Mouse (Mus musculus) neural tube, embryonic 10.5 days (tissue): ENCODE data around the gene Fam3a.
"Not testable (repeated sequence)": the region's sequence is repeated elsewhere in the genome, so short reads cannot be mapped to it uniquely, and the experiment has no call there.

Experiments
- DNase-seq: peaks from one replicate; pipeline ENCODE4 v3.0.0-alpha.2; 2017; ENCODE audit warnings: low spot score; ENCODE audit errors: extremely low spot score

Gene Fam3a

GRCm38 (mm10) chrX:74392535-74393443 is at the start of gene Fam3a, which contains the start of gene Ikbkg:
Gene Fam3a (minus strand): TSS chrX:74393272.
Gene Ikbkg (plus strand): TSS chrX:74393290.
- DNase-seq: peak; percentile 70

- DNase-seq: peak; percentile 77
These were observed 36.3 kb upstream of the Fam3a start for GRCm38 (mm10) chrX:74429290-74429821.

DNA sequence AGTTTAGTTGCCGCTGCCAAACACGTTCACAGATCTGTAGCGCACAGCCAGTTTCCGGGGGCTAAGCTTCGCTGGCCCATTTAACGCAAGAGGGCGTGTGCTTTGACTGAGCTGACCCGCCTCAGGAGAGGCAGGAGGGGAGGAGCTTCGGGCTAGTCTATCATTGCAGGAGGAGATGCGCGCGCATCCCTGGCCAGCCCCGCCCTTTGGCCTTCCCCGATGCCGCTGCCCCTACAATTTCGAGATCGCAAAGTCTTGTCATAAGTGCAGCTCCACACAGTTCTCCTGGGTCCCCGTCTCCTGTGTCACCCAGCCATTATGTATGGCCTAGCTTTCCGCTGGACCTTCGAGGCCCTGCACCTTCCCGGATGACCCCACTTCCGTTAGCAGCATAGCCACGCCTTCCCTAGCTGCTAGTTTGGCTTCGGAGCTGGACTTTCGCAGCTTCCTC is 35.8 kb upstream of the Fam3a start, which contains the start of gene G6pdx:
Gene G6pdx (minus strand): TSS at position 369 of the 451 bp plus-strand sequence.
- peak; percentile 79 for DNase-seq

DNA sequence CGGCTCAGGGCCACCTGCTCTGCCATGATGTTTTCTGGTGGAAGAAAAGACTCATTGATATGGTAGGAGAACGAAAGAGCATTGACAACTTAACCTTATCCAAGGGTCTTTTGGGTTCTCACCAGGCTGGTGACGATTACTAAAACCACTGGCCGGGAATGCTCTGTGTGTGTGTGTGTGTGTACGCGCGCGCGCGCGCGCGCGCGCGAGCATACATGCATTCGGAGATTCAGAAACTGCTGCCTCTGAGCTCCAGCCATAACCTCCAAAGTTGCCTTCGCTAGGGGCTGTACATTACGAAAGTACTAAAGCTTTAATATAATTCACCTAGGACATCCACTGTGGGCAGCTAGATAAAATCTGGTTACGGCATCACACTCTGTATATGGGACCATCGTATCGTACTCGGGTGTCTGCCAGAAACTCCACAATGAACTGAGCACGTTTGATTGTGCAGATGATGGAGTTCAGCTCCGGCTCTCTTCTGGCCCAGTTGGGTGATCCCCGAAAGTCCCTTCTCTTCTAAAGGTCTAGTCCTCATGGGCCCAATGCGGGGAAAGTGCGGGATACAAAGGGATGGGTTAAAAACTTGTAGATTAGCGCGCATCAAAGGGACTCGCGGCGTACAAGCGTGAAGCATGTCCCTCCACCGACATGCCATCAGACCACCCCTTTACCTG is 35.2 kb upstream of the Fam3a start:
- DNase-seq: peak; percentile 16

DNA sequence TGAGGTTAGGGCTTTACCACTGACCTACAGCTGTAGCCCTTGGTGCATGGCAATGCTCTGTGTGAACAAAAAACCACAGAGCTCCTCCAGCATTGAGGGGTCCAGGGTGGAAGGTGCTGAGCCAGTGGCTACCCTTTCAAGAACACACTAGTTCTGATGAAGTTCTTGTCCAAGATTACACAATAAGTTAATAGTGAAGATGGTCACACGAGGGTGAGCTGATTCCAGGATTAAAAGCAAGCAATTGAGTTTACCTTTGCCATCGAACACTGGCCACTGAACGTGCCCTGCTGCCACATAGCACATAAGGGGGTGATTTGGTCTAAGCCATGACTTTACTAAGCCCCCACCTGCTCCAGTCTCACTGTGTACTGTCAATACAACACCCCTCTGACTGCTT is 34.0 kb upstream of the Fam3a start:
- DNase-seq: no peak

DNA sequence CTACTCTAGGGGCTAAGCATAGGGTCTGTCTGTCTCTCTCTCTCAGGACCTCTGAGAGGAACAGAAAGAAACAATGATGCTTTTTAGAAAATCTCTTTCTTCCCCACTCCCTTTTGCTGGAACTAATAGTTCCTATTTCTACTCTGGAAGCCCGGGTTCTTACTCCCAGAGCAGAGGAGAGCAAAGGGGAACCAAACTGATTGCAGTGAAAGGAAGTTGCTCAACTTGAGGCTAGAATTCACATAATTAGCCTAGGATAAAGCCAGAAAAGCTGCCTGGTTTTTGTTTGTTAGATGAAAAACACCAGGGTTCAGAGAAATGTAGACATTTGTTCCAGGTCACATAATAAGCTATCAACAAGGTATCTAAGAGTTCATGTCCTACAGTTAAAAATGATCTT is 33.2 kb upstream of the Fam3a start:
- DNase-seq: no peak

- DNase-seq: no peak
These were observed 32.1 kb upstream of the Fam3a start for GRCm38 (mm10) chrX:74425195-74425594.

GRCm38 (mm10) chrX:74424443-74424842 is 31.4 kb upstream of the Fam3a start:
- no peak for DNase-seq

DNA sequence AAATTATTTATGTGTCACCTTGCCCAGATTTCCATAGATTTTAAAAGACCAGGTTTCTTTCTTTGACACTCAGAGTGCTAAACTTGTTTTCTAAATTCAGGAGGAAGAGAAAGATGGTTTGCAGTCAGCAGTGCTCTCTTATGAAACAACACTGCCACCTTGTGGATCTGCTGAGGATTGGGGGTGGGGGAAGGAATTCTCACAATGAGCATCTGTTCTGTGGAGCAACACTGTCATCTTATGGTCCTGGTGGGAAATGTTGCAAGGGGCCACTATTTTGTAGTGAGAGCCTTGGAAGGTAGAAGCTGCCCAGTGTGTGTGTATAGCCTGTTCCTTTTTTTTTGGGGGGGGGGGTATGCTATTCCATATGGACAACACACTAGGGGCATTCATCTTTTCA is 20.3 kb upstream of the Fam3a start:
- DNase-seq: peak; percentile 61

DNA sequence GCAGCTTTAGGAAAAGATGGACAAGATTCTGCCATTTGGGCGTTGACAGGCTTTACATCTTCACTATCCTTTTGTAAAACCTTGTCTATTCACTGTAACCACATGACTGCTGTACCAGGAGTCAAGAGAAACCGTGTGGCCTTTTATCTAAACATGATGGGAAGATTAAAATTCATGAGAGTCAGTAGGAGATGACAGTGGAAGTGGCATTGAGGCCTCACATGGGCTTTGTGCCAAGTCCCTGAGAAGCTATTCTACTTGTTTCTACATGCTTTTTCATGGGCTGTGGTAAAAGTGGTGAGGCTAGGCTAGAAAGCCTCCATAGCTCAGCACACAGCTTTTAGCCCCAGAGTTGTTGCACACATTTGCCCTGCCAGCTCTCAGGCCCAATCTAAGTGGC is 15.3 kb upstream of the Fam3a start:
- DNase-seq: no peak

DNA sequence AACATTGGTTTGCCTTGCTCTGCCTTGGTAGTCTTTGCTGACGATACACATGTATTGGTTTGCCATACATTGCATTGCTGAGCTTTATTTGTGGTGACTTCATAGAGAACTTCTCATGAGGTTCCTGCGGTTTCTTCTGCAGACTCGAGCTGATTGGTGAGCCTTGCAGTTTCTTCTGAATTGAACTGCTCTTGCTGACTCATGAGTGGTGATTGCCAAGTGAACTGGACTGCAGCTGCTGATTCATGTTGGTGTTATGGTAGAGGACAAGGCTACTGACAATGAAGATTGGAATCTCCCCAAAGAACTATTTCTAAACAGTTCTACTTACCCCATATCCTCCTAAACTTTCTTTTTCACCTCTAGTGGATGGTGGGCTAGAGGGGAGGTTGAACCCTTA is 7.1 kb upstream of the Fam3a start:
- DNase-seq: no peak

- DNase-seq: no peak
These were observed 4.9 kb downstream of the Fam3a start for GRCm38 (mm10) chrX:74388153-74388552.

DNA sequence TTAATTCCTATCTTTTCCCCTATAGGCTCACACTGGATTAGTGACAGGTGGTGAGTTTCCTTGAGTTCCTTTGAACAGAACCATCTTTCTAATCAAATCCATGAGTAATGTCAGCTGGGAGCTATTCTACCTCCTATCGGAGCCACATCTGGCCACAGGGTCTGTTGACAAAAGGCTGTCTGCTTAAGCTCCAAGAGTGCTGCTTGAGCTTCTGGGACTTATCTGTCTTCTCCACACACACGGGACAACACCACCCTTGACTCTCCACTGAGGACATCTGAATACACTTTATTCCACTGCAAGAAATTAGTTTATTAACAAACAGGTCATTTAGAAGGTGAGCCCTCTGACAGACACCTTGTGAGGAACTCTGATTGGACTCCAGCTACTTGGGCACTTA is 8.6 kb downstream of the Fam3a start:
- DNase-seq: no peak

GRCm38 (mm10) chrX:74372888-74373549 is 20.1 kb downstream of the Fam3a start, which contains the start of the genes Ubl4a and Slc10a3:
Gene Ubl4a (minus strand): TSS chrX:74373218.
Gene Slc10a3 (minus strand): TSS chrX:74373349.
- peak; percentile 71 for DNase-seq

DNA sequence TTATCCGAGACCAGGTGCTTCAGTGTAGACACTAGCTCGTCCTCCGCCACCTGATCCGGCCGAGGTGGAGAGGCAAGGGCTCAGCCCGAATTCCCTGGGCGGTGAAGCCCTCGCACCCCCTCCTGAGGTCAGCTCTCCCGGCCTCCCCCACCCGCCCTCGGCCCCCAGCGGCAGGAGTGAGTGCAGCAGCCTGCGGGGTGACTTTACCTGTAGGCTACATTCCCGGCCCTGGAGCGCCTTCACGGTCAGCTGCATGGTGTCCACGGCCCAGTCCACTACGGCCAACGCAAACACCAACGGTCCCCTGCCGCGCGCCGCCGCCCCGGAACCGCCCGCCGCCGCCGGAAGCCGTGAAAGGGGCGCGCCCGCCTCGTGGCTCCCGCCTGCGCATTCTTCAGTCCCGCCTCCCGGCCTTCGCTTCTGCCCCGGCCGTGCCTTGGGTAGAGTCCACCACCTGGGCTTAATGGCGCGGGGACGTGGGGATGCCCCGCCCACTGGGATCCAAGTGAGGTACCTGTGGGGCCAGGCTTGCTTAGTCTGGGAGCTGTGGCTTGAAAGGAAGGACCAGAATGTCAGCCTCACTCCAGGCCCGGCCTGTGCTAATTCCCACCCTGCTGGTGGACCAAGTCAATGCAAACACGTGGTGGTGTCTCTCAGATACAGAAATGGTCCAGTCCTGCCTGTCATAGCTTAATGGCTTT is 24.7 kb downstream of the Fam3a start:
- peak; percentile 69 for DNase-seq

DNA sequence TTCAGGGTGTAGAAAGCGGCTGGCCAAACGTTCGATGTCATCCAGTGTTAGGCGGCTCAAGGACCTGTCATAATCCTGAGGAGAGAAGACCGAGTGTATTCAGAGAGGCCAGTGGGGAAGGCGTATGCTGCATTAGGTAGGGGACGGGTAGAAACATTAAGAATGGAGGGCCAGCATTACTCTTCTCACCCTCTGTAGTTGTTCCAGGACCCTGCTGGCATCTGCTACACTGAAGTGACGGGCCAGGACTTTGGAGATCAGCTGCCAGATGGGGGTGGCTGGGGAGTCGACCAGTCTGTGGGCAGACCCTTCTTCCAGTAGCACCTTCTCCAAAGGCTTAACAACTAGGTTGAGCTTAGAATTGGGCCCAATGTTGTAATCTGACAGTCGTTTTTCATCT is 25.6 kb downstream of the Fam3a start:
- no peak for DNase-seq

GRCm38 (mm10) chrX:74359171-74359570 is 33.9 kb downstream of the Fam3a start:
- DNase-seq: no peak

GRCm38 (mm10) chrX:74357069-74357468 is 36.0 kb downstream of the Fam3a start:
- not testable (repeated sequence) for DNase-seq

GRCm38 (mm10) chrX:74353467-74353770 is 39.7 kb downstream of the Fam3a start, which contains the start of gene Lage3:
Gene Lage3 (minus strand): TSS chrX:74353618.
- DNase-seq: peak; percentile 58

- DNase-seq: peak; percentile 16
These were observed 40.2 kb downstream of the Fam3a start for GRCm38 (mm10) chrX:74352645-74353466.
